Mouse (Mus musculus): ENCODE measurements around the gene Lpo.

- TF ChIP-seq CTCF (IDR thresholded peaks at IDR 0.05; ENCODE audit: extremely low read depth, insufficient read length, insufficient replicate concordance, low read depth, low read length) (no peak), POLR2A (IDR thresholded peaks at IDR 0.05; ENCODE audit: low read depth, low read length) (no peak)
Measured at GRCm38 (mm10) chr11:87757001-87757954, 70.8 kb downstream of the Lpo start.

Measured in small intestine, adult 2 months (tissue).